Mouse (Mus musculus) CH12.LX (cell line): ENCODE measurements around the gene Thnsl1. TPM values are rescaled to one million over a fixed set of nuclear protein-coding genes. Genes with fewer than 3 reads are reported as not detected.

ENCODE experiments used
- DNase-seq: peaks from one replicate; pipeline ENCODE4 v3.0.0-alpha.2; 2013; ENCODE audit errors: extremely low read depth
- H3K27ac ChIP-seq: 2 replicates; pipeline ENCODE4 v1.5.1; 2012; ENCODE audit warnings: low read depth, mild to moderate bottlenecking, control low read depth, moderate library complexity; ENCODE audit not compliant: insufficient read depth
- H3K27me3 ChIP-seq: replicated peaks from 2 replicates; pipeline ENCODE3; 2012; ENCODE audit warnings: inconsistent platforms
- H3K36me3 ChIP-seq, 2 experiments: replicated peaks in 1 of 2; 2 replicates each; pipeline versions ENCODE3 to v1.6.1; 2012; ENCODE audit warnings: inconsistent platforms in 1 of 2, low read length in 1 of 2, mild to moderate bottlenecking in 1 of 2, mixed read lengths in 1 of 2, moderate library complexity in 1 of 2; ENCODE audit not compliant: control insufficient read depth in 1 of 2, insufficient read depth in 1 of 2
- H3K4me1 ChIP-seq, 2 experiments: 2 replicates each; pipeline ENCODE4 v1.6.1; 2012; ENCODE audit warnings: inconsistent platforms in 1 of 2, moderate library complexity in 1 of 2; ENCODE audit not compliant: insufficient read depth in 2 of 2, control insufficient read depth in 1 of 2
- H3K4me2 ChIP-seq: 2 replicates; pipeline ENCODE4 v1.6.1; 2012; ENCODE audit warnings: low read depth, mild to moderate bottlenecking, control low read depth; ENCODE audit not compliant: poor library complexity, insufficient read depth, severe bottlenecking
- H3K4me3 ChIP-seq, 3 experiments: fragments of 150-350 bp in 1 of 3; sonication (generic) in 1 of 3; replicated peaks in 1 of 3; 2 replicates each; pipeline versions ENCODE3 to v1.5.1; 2011 to 2012; ENCODE audit warnings: low read depth in 2 of 3, low read length in 2 of 3, mild to moderate bottlenecking in 2 of 3, moderate library complexity in 2 of 3, control low read depth in 1 of 3, improper control_type of control experiment in 1 of 3, inconsistent platforms in 1 of 3, mixed read lengths in 1 of 3; ENCODE audit not compliant: poor library complexity in 1 of 3
- H3K79me2 ChIP-seq: replicated peaks from 2 replicates; pipeline ENCODE4 v1.6.1; 2012; ENCODE audit warnings: mild to moderate bottlenecking, moderate library complexity; ENCODE audit not compliant: control insufficient read depth, poor library complexity, insufficient read depth, severe bottlenecking; ENCODE audit errors: extremely low read depth
- H3K9ac ChIP-seq: 2 replicates; pipeline ENCODE4 v1.6.1; 2012; ENCODE audit warnings: low read depth, mild to moderate bottlenecking, control low read depth, moderate library complexity; ENCODE audit not compliant: insufficient read depth
- H3K9me3 ChIP-seq: replicated peaks from 2 replicates; pipeline ENCODE3; 2012; ENCODE audit warnings: low read length, inconsistent platforms, mixed read lengths
- BHLHE40 ChIP-seq: IDR thresholded peaks from 2 replicates; pipeline ENCODE4 v1.6.1; 2011; ENCODE audit warnings: mild to moderate bottlenecking, low read depth, low read length, improper control_type of control experiment
- CHD1 ChIP-seq: IDR thresholded peaks from 2 replicates; pipeline ENCODE4 v1.6.1; 2012; ENCODE audit warnings: low read depth, low read length, improper control_type of control experiment, inconsistent platforms
- CHD2 ChIP-seq: IDR thresholded peaks from 2 replicates; pipeline ENCODE4 v1.6.1; 2011; ENCODE audit warnings: low read length, improper control_type of control experiment
- CTCF ChIP-seq, 2 experiments: IDR thresholded peaks in 1 of 2; conservative IDR thresholded peaks in 1 of 2; 2 replicates each; pipeline ENCODE4 v1.5.1; 2011 to 2012; ENCODE audit warnings: low read depth in 2 of 2, low read length in 2 of 2, improper control_type of control experiment in 1 of 2, inconsistent platforms in 1 of 2, mild to moderate bottlenecking in 1 of 2, moderate library complexity in 1 of 2
- EP300 ChIP-seq: IDR thresholded peaks from 2 replicates; pipeline ENCODE4 v1.6.1; 2011; ENCODE audit warnings: low read length, improper control_type of control experiment
- JUN ChIP-seq: IDR thresholded peaks from 2 replicates; pipeline ENCODE4 v1.6.1; 2011; ENCODE audit warnings: low read depth, mild to moderate bottlenecking, low read length, improper control_type of control experiment, moderate library complexity; ENCODE audit not compliant: insufficient read depth
- MAFK ChIP-seq: IDR thresholded peaks from 2 replicates; pipeline ENCODE4 v1.6.1; 2011; ENCODE audit warnings: low read length, improper control_type of control experiment; ENCODE audit not compliant: insufficient replicate concordance
- MAX ChIP-seq: IDR thresholded peaks from 2 replicates; pipeline ENCODE4 v1.6.1; 2011; ENCODE audit warnings: low read length, improper control_type of control experiment
- MAZ ChIP-seq: IDR thresholded peaks from 2 replicates; pipeline ENCODE4 v1.6.1; 2012; ENCODE audit warnings: low read depth, mild to moderate bottlenecking, inconsistent platforms, low read length, improper control_type of control experiment, moderate library complexity
- MEF2A ChIP-seq: IDR thresholded peaks from 2 replicates; pipeline ENCODE4 v1.6.1; 2014; ENCODE audit warnings: low read depth, mild to moderate bottlenecking, inconsistent platforms, low read length, improper control_type of control experiment, borderline replicate concordance
- MXI1 ChIP-seq: IDR thresholded peaks from 2 replicates; pipeline ENCODE4 v1.6.1; 2011; ENCODE audit warnings: mild to moderate bottlenecking, low read depth, low read length, improper control_type of control experiment
- MYC ChIP-seq: IDR thresholded peaks from 2 replicates; pipeline ENCODE4 v1.6.1; 2011; ENCODE audit warnings: low read depth, mild to moderate bottlenecking, improper control_type of control experiment, low read length
- NRF1 ChIP-seq: IDR thresholded peaks from 2 replicates; pipeline ENCODE4 v1.6.1; 2014; ENCODE audit warnings: low read depth, mild to moderate bottlenecking, inconsistent platforms, low read length, improper control_type of control experiment, moderate library complexity
- POLR2A ChIP-seq: IDR thresholded peaks from 2 replicates; pipeline ENCODE4 v1.6.1; 2011; ENCODE audit warnings: low read depth, mild to moderate bottlenecking, improper control_type of control experiment, low read length
- RAD21 ChIP-seq: IDR thresholded peaks from 2 replicates; pipeline ENCODE4 v1.6.1; 2011; ENCODE audit warnings: low read depth, mild to moderate bottlenecking, low read length, improper control_type of control experiment, moderate library complexity
- SIN3A ChIP-seq: IDR thresholded peaks from 2 replicates; pipeline ENCODE4 v1.6.1; 2012; ENCODE audit warnings: low read length, improper control_type of control experiment, inconsistent platforms
- SMC3 ChIP-seq: IDR thresholded peaks from 2 replicates; pipeline ENCODE4 v1.6.1; 2011; ENCODE audit warnings: low read depth, low read length, improper control_type of control experiment
- UBTF ChIP-seq: IDR thresholded peaks from 2 replicates; pipeline ENCODE4 v1.6.1; 2012; ENCODE audit warnings: low read depth, mild to moderate bottlenecking, inconsistent platforms, low read length, improper control_type of control experiment, moderate library complexity
- USF1 ChIP-seq: IDR thresholded peaks from 2 replicates; pipeline ENCODE4 v1.6.1; 2014; ENCODE audit warnings: low read depth, mild to moderate bottlenecking, inconsistent platforms, low read length, improper control_type of control experiment
- USF2 ChIP-seq: conservative IDR thresholded peaks from 2 replicates; pipeline ENCODE4 v1.6.1; 2011; ENCODE audit warnings: low read depth, low read length, improper control_type of control experiment
- ZC3H11A ChIP-seq: IDR thresholded peaks from 2 replicates; pipeline ENCODE4 v1.6.1; 2012; ENCODE audit warnings: low read depth, mild to moderate bottlenecking, inconsistent platforms, low read length, improper control_type of control experiment
- dilution Hi-C: fragments of 300-500 bp; cut with MboI; formaldehyde crosslinking; loops from 2 replicates; pipeline ENCODE4 v1.14.3; 2020; ENCODE audit warnings: low sequenced_read_pairs; ENCODE audit not compliant: extremely low pct_unique_long_range_greater_than_20kb, extremely low pct_ligation_motif_present
- in situ Hi-C: fragments of 300-500 bp; cut with MboI; formaldehyde crosslinking; loops from 3 replicates; pipeline ENCODE4 v1.14.3; 2019; ENCODE audit warnings: low sequenced_read_pairs, low pct_ligation_motif_present, low pct_unique_long_range_greater_than_20kb, mixed read lengths
- polyA plus RNA-seq: library from polyadenylated mRNA; unstranded; fragments of >175 nt; gene quantifications from 2 replicates; pipeline ENCODE4 v1.2.1, GENCODE M21; 2012; ENCODE audit warnings: low read depth; ENCODE audit not compliant: insufficient read length
- total RNA-seq, 2 experiments: library from RNA; depleted of rRNA; stranded (reverse); fragments of 300-350 nt in 1 of 2; fragments of >200 nt in 1 of 2; gene quantifications; 2 replicates each; pipeline ENCODE4 v1.2.3; 2012 to 2014

Gene Thnsl1
- total and polyA plus RNA-seq, 3 experiments = 5.0 to 6.2 (median 6.1) TPM

GRCm38 (mm10) chr2:21206278-21206677, 754 bp downstream of the Thnsl1 start:
- Histone ChIP-seq H3K79me2 (no peaks in the 10 kb centered on the region), H3K4me1 (peaks cover 3 to 8% of the 10 kb centered on the region in 2 experiments; a peak in 3 of 4 replicates), H3K4me2 (peak overlapping the region; percentile 90), H3K27me3 (no peaks in the 10 kb centered on the region), H3K9ac (peak overlapping the region; percentile 57; the same call in 1 of the 2 replicates), H3K4me3 (peak overlapping the region; percentile 63 to 71 (median 70)), H3K36me3 (peaks cover 0 to 5% of the 10 kb centered on the region in 2 experiments), H3K27ac (no peak overlapping the region), H3K9me3 (no peaks in the 10 kb centered on the region)
- no peak for TF ChIP-seq SMC3
- TF ChIP-seq MAFK = no peak
- TF ChIP-seq ZC3H11A = no peak
- TF ChIP-seq UBTF = no peak
- no peak for TF ChIP-seq CHD1
- TF ChIP-seq EP300 = no peak
- TF ChIP-seq USF1 = no peak
- no peak for TF ChIP-seq MAX
- no peak for TF ChIP-seq MYC
- TF ChIP-seq POLR2A = no peak
- no peak for TF ChIP-seq JUN
- TF ChIP-seq RAD21 = no peak
- TF ChIP-seq MAZ = no peak
- no peak for TF ChIP-seq USF2
- no peak for TF ChIP-seq CHD2
- no peak for TF ChIP-seq MEF2A
- TF ChIP-seq MXI1 = no peak
- no peak for TF ChIP-seq BHLHE40
- in situ Hi-C loops = no loop called here
- no peak for DNase-seq
- dilution Hi-C loops = no loop called here

- TF ChIP-seq NRF1 (no peak), MEF2A (no peak), SIN3A (no peak), CTCF (conservative IDR thresholded peaks at IDR 0.05 in 1 of 2, IDR thresholded peaks at IDR 0.05 in 1 of 2; ENCODE audit: low read depth in 2 of 2, low read length in 2 of 2) (no peak), ZC3H11A (no peak)
- H3K4me2 ChIP-seq = no peak overlapping the region
- no peak for DNase-seq
- no peaks in the 10 kb centered on the region for H3K79me2 ChIP-seq
- no peak overlapping the region for H3K4me3 ChIP-seq
- H3K27me3 ChIP-seq = no peaks in the 10 kb centered on the region
- H3K4me1 ChIP-seq = peaks cover 6 to 17% of the 10 kb centered on the region in 2 experiments
- in situ Hi-C loops (no loop called here), dilution Hi-C loops (no loop called here)
- no peak overlapping the region for H3K9ac ChIP-seq
- no peak overlapping the region for H3K27ac ChIP-seq
- H3K9me3 ChIP-seq = no peaks in the 10 kb centered on the region
- H3K36me3 ChIP-seq = peaks cover 2 to 34% of the 10 kb centered on the region in 2 experiments
These were observed 5.8 kb downstream of the Thnsl1 start for GRCm38 (mm10) chr2:21211361-21211760.
